Comparison of ENCODE assay signal across 9 mouse cellular contexts in genomic region chr19:43655735-43656492, GRCm38 (mm10). TPM values are rescaled to one million over a fixed set of nuclear protein-coding genes. Genes with fewer than 3 reads are reported as not detected.
DNase-seq lines count a peak whose midpoint lies in the region; ATAC-seq and TF ChIP-seq lines count a peak whose summit lies in the region.
"Had no signal": no experiment of that assay in that cellular context is flagged by ENCODE, and none has a peak within 500 bp of the region (broad histone marks: within the 10 kb centered on the region; RNA-seq: fewer than 3 reads in every experiment).

No protein-coding gene starts in this region.

- peak; percentile 29; the same call in 1 of the 2 replicates for ATAC-seq in liver, postnatal 0 days

- TF ChIP-seq CTCF in liver, postnatal 0 days (IDR thresholded peaks at IDR 0.05; ENCODE audit: low read depth): peak; percentile 90

- H3K4me3 ChIP-seq in liver, postnatal 0 days (ENCODE audit: low read depth, low read length): no peak overlapping the region

- 40% methylated on average over 11 of the region's 11 CpGs for WGBS in liver, postnatal 0 days (ENCODE audit: insufficient replicate concordance)

- intact Hi-C loops in heart, postnatal 14 days (cut with DNase I): loop anchor here (1.0 to 5.0 kb wide), 2 partner anchors 25 to 124 kb away; no protein-coding TSS in a partner anchor

- no peaks in the 10 kb centered on the region for H3K36me3 ChIP-seq in liver, postnatal 0 days (replicated peaks; ENCODE audit: insufficient read depth, low read length)

- H3K9me3 ChIP-seq in liver, postnatal 0 days (ENCODE audit: low read length): no peaks in the 10 kb centered on the region

- peaks cover 12% of the 10 kb centered on the region; the same call in 1 of the 2 replicates for H3K27me3 ChIP-seq in liver, postnatal 0 days (ENCODE audit: insufficient read depth, low read length)

- no peak for TF ChIP-seq EP300 in liver, postnatal 0 days (IDR thresholded peaks at IDR 0.05; ENCODE audit: low read depth)

- no peak overlapping the region for H3K27ac ChIP-seq in liver, postnatal 0 days (ENCODE audit: low read depth)

- H3K4me1 ChIP-seq in liver, postnatal 0 days (ENCODE audit: insufficient read depth): no peaks in the 10 kb centered on the region

- no peak overlapping the region for H3K4me2 ChIP-seq in liver, postnatal 0 days (ENCODE audit: low read depth, low read length)

- no peak overlapping the region for H3K9ac ChIP-seq in liver, postnatal 0 days (replicated peaks)

- peak; percentile 73 to 74 for DNase-seq in left cerebral cortex, adult 18-20 months (ENCODE audit: low spot score in 2 of 2)
- no peak for DNase-seq in left cerebral cortex, adult 8-10 months (ENCODE audit: low spot score in 2 of 2)
- peak; percentile 96 for DNase-seq in NIH3T3 (ENCODE audit: low read depth)
- DNase-seq in cerebellum, postnatal 36 days: peak; percentile 60 to 67
- DNase-seq in heart, postnatal 14 days: peak; percentile 65 to 74
- peak; percentile 80 for DNase-seq in liver, postnatal 0 days
- peak; percentile 43 to 68 for DNase-seq in right cerebral cortex, adult 2 months (ENCODE audit: low spot score in 2 of 2)
- DNase-seq in urinary bladder, postnatal 4 days (ENCODE audit: low spot score in 2 of 2): peak; percentile 60 to 79

RNA-seq across cellular contexts. Expression of gene Slc25a28, which starts 18.8 kb away (rescaled TPM):
- total RNA-seq in left cerebral cortex, adult 18-20 months (2021): 10 to 100 TPM; 46.6 to 52.1 TPM
- total RNA-seq in left cerebral cortex, adult 8-10 months (2022): 10 to 100 TPM; 44.9 to 53.6 (median 48.0) TPM
- 10 to 100 TPM; 21.6 to 25.4 TPM for total RNA-seq in heart, postnatal 14 days (2021)
- 4.8 and 6.3 TPM in 2 replicates for polyA plus RNA-seq in liver, postnatal 0 days (2015; fragmentation: Nextera tagmentation; extraction: Ambion mirVana)

RNA-seq across cellular contexts. Expression of gene Entpd7, which starts 33.6 kb away (rescaled TPM):
- total RNA-seq in left cerebral cortex, adult 18-20 months (2021): 10 to 100 TPM; 17.9 to 18.2 TPM
- total RNA-seq in left cerebral cortex, adult 8-10 months (2022): 10 to 100 TPM; 17.8 to 21.6 (median 18.7) TPM
- 1 to 10 TPM; 4.6 to 4.8 TPM for total RNA-seq in heart, postnatal 14 days (2021)
- polyA plus RNA-seq in liver, postnatal 0 days (2015; fragmentation: Nextera tagmentation; extraction: Ambion mirVana): 1.9 TPM in 2 replicates

RNA-seq across cellular contexts. Expression of gene Nkx2-3, which starts 43.8 kb away (rescaled TPM):
- not detected for total RNA-seq in left cerebral cortex, adult 18-20 months (2021)
- total RNA-seq in left cerebral cortex, adult 8-10 months (2022): not detected
- not detected for total RNA-seq in heart, postnatal 14 days (2021)
- 0.05 and 0.13 TPM in 2 replicates for polyA plus RNA-seq in liver, postnatal 0 days (2015; fragmentation: Nextera tagmentation; extraction: Ambion mirVana)
- polyA plus RNA-seq: heart, embryonic 14.5 days had no signal

Comparison
In these comparisons a context has a peak if more than half of its experiments do, and no peak if none do; other contexts are left out.
1. DNase-seq: peak in left cerebral cortex, adult 18-20 months (2 of 2), NIH3T3 (single experiment), cerebellum, postnatal 36 days (2 of 2), heart, postnatal 14 days (2 of 2), liver, postnatal 0 days (single experiment), right cerebral cortex, adult 2 months (2 of 2) and urinary bladder, postnatal 4 days (2 of 2); none in left cerebral cortex, adult 8-10 months (0 of 2).